Mouse (Mus musculus): ENCODE measurements around the gene Sema4c. TPM values are rescaled to one million over a fixed set of nuclear protein-coding genes. Genes with fewer than 3 reads are reported as not detected.

Sema4c gene
- 23.4 and 25.9 TPM in 2 replicates for polyA plus RNA-seq (2012; rRNA removed; ENCODE audit: low replicate concordance)

DNA sequence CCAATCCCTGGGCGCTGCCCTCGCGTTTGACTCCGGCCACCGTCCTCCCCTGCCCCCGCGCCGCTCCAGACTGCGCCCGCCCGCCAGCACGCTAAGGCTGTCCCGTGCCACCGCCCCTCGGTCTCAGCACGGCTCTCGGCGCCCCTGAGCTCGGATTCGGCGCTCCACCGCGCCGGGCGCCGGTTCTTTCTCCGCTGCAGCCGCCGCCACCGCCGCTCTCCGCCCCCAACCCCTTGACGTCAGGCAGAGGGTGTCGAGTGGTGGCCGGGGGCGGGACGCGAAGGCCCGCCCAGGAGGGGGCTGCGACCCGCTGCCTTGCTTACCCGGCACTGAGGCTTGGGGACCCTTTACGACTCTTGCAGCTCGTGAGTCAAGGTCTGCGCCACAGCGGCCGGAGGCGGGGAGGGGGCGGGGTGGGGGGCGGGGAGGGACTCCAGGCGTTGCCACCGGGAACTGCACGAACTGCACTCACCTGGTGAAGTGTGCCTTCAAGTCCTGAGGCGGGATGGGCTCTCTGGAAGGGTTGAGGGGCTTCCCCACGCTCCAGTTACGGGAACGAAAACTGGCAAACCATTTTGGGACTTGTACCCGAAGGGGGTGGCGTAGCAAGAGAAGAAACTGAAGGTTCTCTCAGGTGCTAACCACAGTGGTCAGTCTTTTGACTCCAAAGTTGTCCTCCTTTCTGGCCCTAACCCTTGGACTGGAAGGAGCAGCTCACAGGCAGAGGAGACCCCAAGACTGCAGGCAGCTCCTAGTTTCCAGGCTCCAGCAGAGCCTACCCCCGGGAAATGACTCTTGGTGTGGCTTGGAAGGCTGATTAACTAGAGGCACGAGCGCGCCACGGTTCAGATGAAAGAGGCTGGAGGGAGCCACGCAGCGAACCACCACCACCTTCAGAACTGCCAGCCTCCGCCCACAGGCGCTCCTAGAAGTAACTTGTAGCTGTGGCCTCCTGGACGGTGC, at the start of gene Sema4c:
Sema4c (minus strand) TSS at position 319 of the 963 bp plus-strand sequence.

DNA sequence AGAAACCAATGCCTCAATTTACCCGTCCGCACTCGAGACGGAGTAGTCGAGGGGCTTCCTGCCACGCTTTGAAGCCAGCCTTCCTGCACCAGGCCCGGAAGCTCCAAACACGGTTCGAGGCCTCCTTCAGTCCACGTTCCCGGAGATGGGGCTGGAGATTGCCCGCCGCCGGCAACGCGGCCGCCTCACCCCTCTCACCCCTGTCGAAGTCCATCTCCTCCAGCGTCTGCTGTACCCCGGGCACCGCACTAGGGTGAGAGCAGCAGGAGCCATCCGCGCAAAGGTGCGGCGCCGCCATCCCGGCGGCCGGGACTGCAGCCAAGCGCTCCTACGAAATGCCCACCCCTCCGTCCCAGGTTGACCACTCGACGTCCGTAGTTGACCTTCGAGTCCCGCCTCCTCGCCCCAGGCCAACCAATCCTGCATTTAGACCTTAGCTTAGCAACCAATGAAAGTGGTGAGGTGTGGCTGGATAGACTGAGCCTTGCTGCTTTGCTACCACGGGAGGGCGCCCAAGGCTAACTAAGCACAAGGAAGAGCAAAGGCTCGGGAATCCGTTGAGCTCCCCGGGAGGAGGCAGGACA, 11.2 kb downstream of the Sema4c start, which contains the start of gene Ankrd39:
Ankrd39 (minus strand) TSS at position 558 of the 584 bp plus-strand sequence.

DNA sequence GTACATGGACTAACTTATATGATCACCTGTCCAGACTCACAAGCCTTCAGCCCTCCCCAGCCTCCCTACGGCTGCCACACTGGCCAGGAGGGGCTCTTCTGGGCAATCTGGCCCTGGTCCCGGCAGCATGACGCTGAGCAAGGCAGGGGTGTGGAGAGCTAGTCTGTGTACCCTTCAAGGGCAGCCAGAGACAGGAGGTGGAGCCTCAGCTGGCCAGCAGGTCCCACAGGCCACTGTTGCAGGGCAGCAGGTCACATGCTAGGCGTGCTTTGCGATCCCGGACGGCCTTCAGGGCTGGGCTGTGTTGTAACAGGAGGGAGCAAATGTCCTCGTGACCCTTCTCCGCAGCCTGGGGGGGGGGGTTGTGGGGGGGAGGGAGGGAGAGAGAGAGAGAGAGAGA, 19.0 kb downstream of the Sema4c start, which contains the start of gene Gm42417:
Gm42417 (minus strand) TSS at position 244 of the 400 bp plus-strand sequence.

DNA sequence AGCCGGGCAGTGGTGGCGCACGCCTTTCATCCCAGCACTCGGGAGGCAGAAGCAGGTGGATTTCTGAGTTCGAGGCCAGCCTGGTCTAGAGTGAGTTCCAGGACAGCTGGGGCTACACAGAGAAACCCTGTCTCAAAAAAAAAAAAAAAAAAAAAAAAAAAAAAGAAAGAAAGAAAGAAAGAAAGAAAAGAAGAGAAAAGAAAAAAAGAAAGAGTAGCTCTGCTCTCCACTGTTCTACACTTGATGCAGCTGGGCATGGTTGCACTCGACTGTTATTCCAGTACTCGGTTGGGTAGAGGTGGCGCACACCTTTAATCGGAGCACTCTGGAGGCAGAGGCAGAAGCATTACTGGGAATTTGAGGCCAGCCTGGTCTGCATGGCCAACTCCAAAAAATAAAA, 21.4 kb downstream of the Sema4c start, which contains the start of gene Ankrd23:
Ankrd23 (minus strand) TSS at position 101 of the 400 bp plus-strand sequence.

DNA sequence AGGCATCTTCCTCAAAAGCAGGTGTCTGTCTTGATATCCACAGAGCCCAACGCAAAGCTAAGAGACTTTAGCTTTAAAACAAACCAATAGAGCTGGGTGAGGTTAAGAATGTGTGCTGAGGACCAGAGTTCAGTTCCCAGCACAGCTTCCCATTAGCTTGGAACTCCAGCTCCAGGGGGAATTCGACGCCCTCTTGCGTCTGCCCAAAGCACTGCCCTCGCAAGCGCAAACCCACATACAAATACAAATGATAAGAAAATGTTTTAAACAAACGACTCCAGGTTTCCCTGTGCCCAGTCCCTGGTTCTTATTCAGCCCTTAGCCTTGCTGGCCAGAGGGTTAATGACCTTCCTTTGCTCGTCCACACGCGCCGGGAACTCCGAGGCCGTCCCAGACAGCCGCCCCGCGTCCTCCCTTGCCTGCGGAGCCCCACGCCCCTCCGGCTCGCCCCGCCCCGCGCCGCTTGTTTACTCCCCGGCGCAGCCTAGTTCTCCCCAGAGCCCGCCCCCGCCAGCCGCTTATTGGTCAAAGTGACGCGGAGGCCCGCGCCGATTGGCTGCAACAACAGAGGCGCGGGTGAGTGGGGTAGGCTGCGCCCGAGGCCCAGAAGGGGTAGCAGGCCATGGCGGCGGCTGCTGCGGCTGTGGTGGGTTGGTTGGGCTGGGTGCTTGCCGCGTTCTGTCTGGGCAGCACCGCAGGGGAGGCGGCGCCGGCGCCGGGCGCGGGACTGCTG, 46.7 kb downstream of the Sema4c start, which contains the start of gene Cnnm3:
Cnnm3 (plus strand) TSS at position 579 of the 733 bp plus-strand sequence.

Other genes starting within 250 kb of the Sema4c start
- 51.6 and 53.0 TPM in 2 replicates for gene Kansl3, start 189.2 kb downstream of the Sema4c start, polyA plus RNA-seq (2012; rRNA removed; ENCODE audit: low replicate concordance)
- not detected in 2 replicates for gene Fer1l5, start 186.1 kb downstream of the Sema4c start, polyA plus RNA-seq (2012; rRNA removed; ENCODE audit: low replicate concordance)
- gene Lman2l, start 113.1 kb downstream of the Sema4c start, polyA plus RNA-seq (2012; rRNA removed; ENCODE audit: low replicate concordance): 17.5 and 32.1 TPM in 2 replicates
- gene Cnnm4, start 86.7 kb downstream of the Sema4c start, polyA plus RNA-seq (2012; rRNA removed; ENCODE audit: low replicate concordance): 6.1 and 6.6 TPM in 2 replicates
- gene Cnnm3, start 46.5 kb downstream of the Sema4c start, polyA plus RNA-seq (2012; rRNA removed; ENCODE audit: low replicate concordance): 24.1 and 35.1 TPM in 2 replicates
- gene Ankrd23, start 21.5 kb downstream of the Sema4c start, polyA plus RNA-seq (2012; rRNA removed; ENCODE audit: low replicate concordance): 17.8 and 417 TPM in 2 replicates
- gene Gm42417, start 18.9 kb downstream of the Sema4c start, polyA plus RNA-seq (2012; rRNA removed; ENCODE audit: low replicate concordance): not detected in 2 replicates
- 20.2 and 34.2 TPM in 2 replicates for gene Ankrd39, start 10.9 kb downstream of the Sema4c start, polyA plus RNA-seq (2012; rRNA removed; ENCODE audit: low replicate concordance)
- gene Fam178b, start 124.8 kb upstream of the Sema4c start, polyA plus RNA-seq (2012; rRNA removed; ENCODE audit: low replicate concordance): 6.9 and 11.8 TPM in 2 replicates
- gene Cox5b, start 133.1 kb upstream of the Sema4c start, polyA plus RNA-seq (2012; rRNA removed; ENCODE audit: low replicate concordance): 516 and 630 TPM in 2 replicates
- gene 4933424G06Rik, start 151.8 kb upstream of the Sema4c start, polyA plus RNA-seq (2012; rRNA removed; ENCODE audit: low replicate concordance): not detected in 2 replicates
- gene Actr1b, start 156.1 kb upstream of the Sema4c start, polyA plus RNA-seq (2012; rRNA removed; ENCODE audit: low replicate concordance): 110 and 120 TPM in 2 replicates
- 16.9 and 59.2 TPM in 2 replicates for gene Zap70, start 203.4 kb upstream of the Sema4c start, polyA plus RNA-seq (2012; rRNA removed; ENCODE audit: low replicate concordance)